Mouse (Mus musculus): Measurements from ENCODE around the gene Gm28038. TPM values are rescaled to one million over a fixed set of nuclear protein-coding genes. Genes with fewer than 3 reads are reported as not detected.
A peak's percentile ranks its signal among the peaks of the same experiment; 100 is the strongest.

The Gm28038 gene
- total RNA-seq, 1 experiment = not detected

- H3K36me3 ChIP-seq (ENCODE audit: control insufficient read depth, insufficient read depth, low read length, poor library complexity, severe bottlenecking) = peaks cover 35% of the 10 kb centered on the region
- H3K4me3 ChIP-seq (ENCODE audit: insufficient read depth in 1 of 2, low read depth in 1 of 2, low read length in 2 of 2, poor library complexity in 1 of 2, severe bottlenecking in 1 of 2) = no peak overlapping the region
- H3K9ac ChIP-seq (ENCODE audit: insufficient read depth, low read depth, low read length, poor library complexity, severe bottlenecking) = no peak overlapping the region
- no peak overlapping the region for H3K27ac ChIP-seq (ENCODE audit: insufficient read depth, low read depth, low read length, poor library complexity, severe bottlenecking)
- in situ Hi-C loops (cut with MboI; ENCODE audit: low sequenced_read_pairs in 2 of 2, unreplicated experiment in 2 of 2) = no loop called here
- no peaks in the 10 kb centered on the region for H3K9me3 ChIP-seq (ENCODE audit: control insufficient read depth, insufficient read depth, low read depth, low read length)
- no peak for TF ChIP-seq HCFC1 (IDR thresholded peaks at IDR 0.05; ENCODE audit: borderline replicate concordance, insufficient read depth, low read length)
- H3K4me1 ChIP-seq (ENCODE audit: control insufficient read depth in 2 of 2, insufficient read depth in 2 of 2, low read length in 2 of 2, poor library complexity in 1 of 2) = no peaks in the 10 kb centered on the region
- DNase-seq (ENCODE audit: low read depth, low spot score) = no peak
These were observed 18.7 kb downstream of the Gm28038 start for GRCm38 (mm10) chr2:30299525-30299924.

DNA sequence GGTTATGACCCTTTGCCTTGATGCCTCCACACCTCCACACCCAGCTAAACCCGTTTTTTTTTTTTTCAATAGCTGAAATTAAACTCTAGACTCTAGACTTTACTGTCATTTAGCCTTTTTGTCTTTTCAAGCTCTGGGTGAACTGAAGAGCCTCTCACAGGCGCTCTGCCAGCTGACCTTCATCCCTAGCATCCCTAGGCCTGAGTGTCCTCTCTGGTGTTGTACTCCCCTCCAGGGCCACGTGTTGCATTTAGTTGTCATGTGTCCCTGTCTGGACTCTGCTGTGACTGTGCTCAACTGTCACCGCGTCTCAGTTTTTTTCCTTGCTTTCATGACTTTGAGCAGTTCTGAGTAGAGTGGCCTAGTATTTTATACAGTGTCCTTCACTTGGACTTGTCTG, 19.1 kb downstream of the Gm28038 start:
- peaks cover 39% of the 10 kb centered on the region for H3K36me3 ChIP-seq (ENCODE audit: control insufficient read depth, insufficient read depth, low read length, poor library complexity, severe bottlenecking)
- in situ Hi-C loops (cut with MboI; ENCODE audit: low sequenced_read_pairs in 2 of 2, unreplicated experiment in 2 of 2) = loop anchor here in 1 of 2 experiments (25.0 kb wide), 2 partner anchors 388 to 1138 kb away; no protein-coding TSS in a partner anchor
- H3K4me1 ChIP-seq (ENCODE audit: control insufficient read depth in 2 of 2, insufficient read depth in 2 of 2, low read length in 2 of 2, poor library complexity in 1 of 2) = no peaks in the 10 kb centered on the region
- TF ChIP-seq ZNF384 (IDR thresholded peaks at IDR 0.05; ENCODE audit: low read depth, low read length) (no peak), CHD2 (IDR thresholded peaks at IDR 0.05; ENCODE audit: low read depth, low read length) (no peak), ZC3H11A (IDR thresholded peaks at IDR 0.05; ENCODE audit: borderline replicate concordance, low read depth, low read length) (no peak), HCFC1 (IDR thresholded peaks at IDR 0.05; ENCODE audit: borderline replicate concordance, insufficient read depth, low read length) (no peak), MAFK (IDR thresholded peaks at IDR 0.05; ENCODE audit: insufficient read depth, low read depth, low read length) (no peak)
- H3K27ac ChIP-seq (ENCODE audit: insufficient read depth, low read depth, low read length, poor library complexity, severe bottlenecking) = no peak overlapping the region
- DNase-seq (ENCODE audit: low read depth, low spot score) = no peak
- no peaks in the 10 kb centered on the region for H3K9me3 ChIP-seq (ENCODE audit: control insufficient read depth, insufficient read depth, low read depth, low read length)
- no peak overlapping the region for H3K4me3 ChIP-seq (ENCODE audit: insufficient read depth in 1 of 2, low read depth in 1 of 2, low read length in 2 of 2, poor library complexity in 1 of 2, severe bottlenecking in 1 of 2)
- H3K9ac ChIP-seq (ENCODE audit: insufficient read depth, low read depth, low read length, poor library complexity, severe bottlenecking) = no peak overlapping the region

DNA sequence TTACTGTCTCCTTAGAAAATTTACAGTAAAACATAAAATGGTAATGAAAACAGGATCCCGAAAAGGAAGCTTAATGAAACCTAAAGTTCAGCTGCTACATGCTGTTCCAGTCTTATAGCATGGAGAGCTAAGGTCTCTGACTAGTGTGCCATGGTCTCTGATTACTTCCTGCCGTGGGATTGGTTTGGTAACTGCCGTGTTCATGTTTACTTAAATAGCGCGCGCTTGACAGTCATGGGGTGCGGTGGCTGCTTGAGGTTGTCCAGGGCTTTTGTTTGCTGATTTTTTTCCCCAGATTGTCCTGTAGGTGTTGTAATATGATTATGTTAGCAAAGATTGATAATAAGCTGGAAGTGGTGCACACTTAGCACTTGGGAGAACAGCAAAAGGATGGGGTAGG, 25.2 kb downstream of the Gm28038 start:
- H3K36me3 ChIP-seq (ENCODE audit: control insufficient read depth, insufficient read depth, low read length, poor library complexity, severe bottlenecking) = peaks cover 54% of the 10 kb centered on the region
- H3K9ac ChIP-seq (ENCODE audit: insufficient read depth, low read depth, low read length, poor library complexity, severe bottlenecking) = no peak overlapping the region
- TF ChIP-seq ZNF384 (IDR thresholded peaks at IDR 0.05; ENCODE audit: low read depth, low read length) = no peak
- H3K4me3 ChIP-seq (ENCODE audit: insufficient read depth in 1 of 2, low read depth in 1 of 2, low read length in 2 of 2, poor library complexity in 1 of 2, severe bottlenecking in 1 of 2) = no peak overlapping the region
- in situ Hi-C loops (cut with MboI; ENCODE audit: low sequenced_read_pairs in 2 of 2, unreplicated experiment in 2 of 2) = loop anchor here in 1 of 2 experiments (25.0 kb wide), 2 partner anchors 394 to 1144 kb away; no protein-coding TSS in a partner anchor
- no peaks in the 10 kb centered on the region for H3K9me3 ChIP-seq (ENCODE audit: control insufficient read depth, insufficient read depth, low read depth, low read length)
- H3K27ac ChIP-seq (ENCODE audit: insufficient read depth, low read depth, low read length, poor library complexity, severe bottlenecking) = no peak overlapping the region
- DNase-seq (ENCODE audit: low read depth, low spot score) = no peak
- H3K4me1 ChIP-seq (ENCODE audit: control insufficient read depth in 2 of 2, insufficient read depth in 2 of 2, low read length in 2 of 2, poor library complexity in 1 of 2) = peaks cover 0 to 2% of the 10 kb centered on the region in 2 experiments; a peak in 1 of 4 replicates

- in situ Hi-C loops (cut with MboI; ENCODE audit: low sequenced_read_pairs in 2 of 2, unreplicated experiment in 2 of 2) = loop anchor here in 1 of 2 experiments (25.0 kb wide), 2 partner anchors 397 to 1147 kb away; no protein-coding TSS in a partner anchor
These were observed 28.5 kb downstream of the Gm28038 start for GRCm38 (mm10) chr2:30309351-30309750.

GRCm38 (mm10) chr2:30311481-30311880, 30.6 kb downstream of the Gm28038 start:
- Histone ChIP-seq H3K27ac (ENCODE audit: insufficient read depth, low read depth, low read length, poor library complexity, severe bottlenecking) (no peak overlapping the region), H3K4me3 (ENCODE audit: insufficient read depth in 1 of 2, low read depth in 1 of 2, low read length in 2 of 2, poor library complexity in 1 of 2, severe bottlenecking in 1 of 2) (no peak overlapping the region), H3K9me3 (ENCODE audit: control insufficient read depth, insufficient read depth, low read depth, low read length) (no peaks in the 10 kb centered on the region), H3K4me1 (ENCODE audit: control insufficient read depth in 2 of 2, insufficient read depth in 2 of 2, low read length in 2 of 2, poor library complexity in 1 of 2) (peaks cover 0 to 2% of the 10 kb centered on the region in 2 experiments; a peak in 1 of 4 replicates), H3K36me3 (ENCODE audit: control insufficient read depth, insufficient read depth, low read length, poor library complexity, severe bottlenecking) (peaks cover 58% of the 10 kb centered on the region), H3K9ac (ENCODE audit: insufficient read depth, low read depth, low read length, poor library complexity, severe bottlenecking) (no peak overlapping the region)
- in situ Hi-C loops (cut with MboI; ENCODE audit: low sequenced_read_pairs in 2 of 2, unreplicated experiment in 2 of 2) = loop anchor here in 1 of 2 experiments (25.0 kb wide), 2 partner anchors 399 to 1149 kb away; no protein-coding TSS in a partner anchor
- 0 out of 2 replicates have a peak, but pooled peaks have one; percentile 58 for TF ChIP-seq ZNF384 (IDR thresholded peaks at IDR 0.05; ENCODE audit: low read depth, low read length)
- TF ChIP-seq HCFC1 (IDR thresholded peaks at IDR 0.05; ENCODE audit: borderline replicate concordance, insufficient read depth, low read length) = no peak
- no peak for DNase-seq (ENCODE audit: low read depth, low spot score)

More at GRCm38 (mm10) chr2:30309351-30309750, 28.5 kb downstream of the Gm28038 start:
- Histone ChIP-seq H3K36me3 (ENCODE audit: control insufficient read depth, insufficient read depth, low read length, poor library complexity, severe bottlenecking) (peaks cover 55% of the 10 kb centered on the region), H3K4me1 (ENCODE audit: control insufficient read depth in 2 of 2, insufficient read depth in 2 of 2, low read length in 2 of 2, poor library complexity in 1 of 2) (peaks cover 0 to 2% of the 10 kb centered on the region in 2 experiments; a peak in 1 of 4 replicates), H3K9ac (ENCODE audit: insufficient read depth, low read depth, low read length, poor library complexity, severe bottlenecking) (no peak overlapping the region), H3K9me3 (ENCODE audit: control insufficient read depth, insufficient read depth, low read depth, low read length) (no peaks in the 10 kb centered on the region), H3K27ac (ENCODE audit: insufficient read depth, low read depth, low read length, poor library complexity, severe bottlenecking) (no peak overlapping the region), H3K4me3 (ENCODE audit: insufficient read depth in 1 of 2, low read depth in 1 of 2, low read length in 2 of 2, poor library complexity in 1 of 2, severe bottlenecking in 1 of 2) (no peak overlapping the region)
- no peak for DNase-seq (ENCODE audit: low read depth, low spot score)
- no peak for TF ChIP-seq ZC3H11A (IDR thresholded peaks at IDR 0.05; ENCODE audit: borderline replicate concordance, low read depth, low read length)
- no peak for TF ChIP-seq ZNF384 (IDR thresholded peaks at IDR 0.05; ENCODE audit: low read depth, low read length)
- TF ChIP-seq MAFK (IDR thresholded peaks at IDR 0.05; ENCODE audit: insufficient read depth, low read depth, low read length) = no peak
- TF ChIP-seq CHD2 (IDR thresholded peaks at IDR 0.05; ENCODE audit: low read depth, low read length) = no peak
- TF ChIP-seq HCFC1 (IDR thresholded peaks at IDR 0.05; ENCODE audit: borderline replicate concordance, insufficient read depth, low read length) = no peak

Measured in ES-E14 (cell line).